25 mouse cellular contexts compared by ENCODE assay signal in the genomic region with DNA sequence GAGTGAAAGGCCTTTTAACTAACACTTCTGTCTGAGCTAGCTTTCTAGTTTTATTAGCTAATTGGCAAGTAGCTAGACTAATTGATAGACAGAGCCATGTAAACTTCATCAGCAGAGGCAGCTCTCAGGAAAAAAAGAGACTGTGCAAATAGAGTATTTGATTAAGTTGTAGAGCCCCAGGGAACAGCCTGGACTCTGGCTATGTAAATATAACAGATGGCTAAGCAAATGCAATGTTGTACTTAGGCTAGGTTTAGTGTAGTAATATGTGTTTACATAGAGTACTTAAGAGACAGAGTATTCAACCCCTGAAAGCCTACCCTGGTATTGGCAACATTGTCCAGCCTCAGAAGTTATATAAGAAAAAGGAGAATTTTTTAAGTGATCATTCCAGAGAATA.
DNase-seq lines count a peak whose midpoint lies in the region; ATAC-seq lines count a peak whose summit lies in the region.
"Had no signal": no experiment of that assay in that cellular context is flagged by ENCODE, and none has a peak within 500 bp of the region (broad histone marks: within the 10 kb centered on the region; RNA-seq: fewer than 3 reads in every experiment).

No protein-coding gene starts in this region.

- H3K4me2 ChIP-seq in forebrain, embryonic 14.5 days (ENCODE audit: low read length): no peak overlapping the region
- H3K4me2 ChIP-seq in forebrain, embryonic 13.5 days: no peak overlapping the region
- no peak overlapping the region for H3K4me2 ChIP-seq in lung, embryonic 15.5 days
- H3K4me2 ChIP-seq in midbrain, embryonic 13.5 days (replicated peaks): no peak overlapping the region
- no peak overlapping the region for H3K4me2 ChIP-seq in midbrain, embryonic 16.5 days (ENCODE audit: low read length)
- no peak overlapping the region for H3K4me2 ChIP-seq in stomach, embryonic 16.5 days (ENCODE audit: low read depth, low read length)
- H3K4me2 ChIP-seq: embryonic facial prominence, embryonic 12.5 days; forebrain, embryonic 15.5 days; hindbrain, embryonic 14.5 days; liver, embryonic 11.5 days; neural tube, embryonic 15.5 days had no signal

- H3K4me1 ChIP-seq in forebrain, embryonic 14.5 days (ENCODE audit: control insufficient read depth, insufficient read depth, low read length): no peaks in the 10 kb centered on the region
- H3K4me1 ChIP-seq in forebrain, embryonic 13.5 days: no peaks in the 10 kb centered on the region
- H3K4me1 ChIP-seq in lung, embryonic 15.5 days: no peaks in the 10 kb centered on the region
- no peaks in the 10 kb centered on the region for H3K4me1 ChIP-seq in midbrain, embryonic 13.5 days (replicated peaks)
- no peaks in the 10 kb centered on the region for H3K4me1 ChIP-seq in midbrain, embryonic 16.5 days (ENCODE audit: control insufficient read depth, insufficient read depth, low read length)
- no peaks in the 10 kb centered on the region for H3K4me1 ChIP-seq in stomach, embryonic 16.5 days (ENCODE audit: control insufficient read depth, insufficient read depth, low read length)
- H3K4me1 ChIP-seq: embryonic facial prominence, embryonic 12.5 days; forebrain, embryonic 15.5 days; heart, embryonic 10.5 days; limb, embryonic 10.5 days; neural tube, embryonic 15.5 days had no signal

- no peak overlapping the region for H3K9ac ChIP-seq in forebrain, embryonic 14.5 days (ENCODE audit: low read length)
- no peak overlapping the region for H3K9ac ChIP-seq in forebrain, embryonic 13.5 days
- no peak overlapping the region for H3K9ac ChIP-seq in lung, embryonic 15.5 days
- no peak overlapping the region for H3K9ac ChIP-seq in midbrain, embryonic 13.5 days (replicated peaks)
- no peak overlapping the region for H3K9ac ChIP-seq in midbrain, embryonic 16.5 days (ENCODE audit: low read depth, low read length)
- H3K9ac ChIP-seq in stomach, embryonic 16.5 days (ENCODE audit: low read length): no peak overlapping the region
- H3K9ac ChIP-seq: embryonic facial prominence, embryonic 12.5 days; forebrain, embryonic 15.5 days; hindbrain, embryonic 14.5 days; neural tube, embryonic 15.5 days had no signal

- no peaks in the 10 kb centered on the region for H3K36me3 ChIP-seq in forebrain, embryonic 14.5 days (ENCODE audit: control insufficient read depth, insufficient read depth, low read length)
- H3K36me3 ChIP-seq in forebrain, embryonic 13.5 days (ENCODE audit: poor library complexity, severe bottlenecking): no peaks in the 10 kb centered on the region
- no peaks in the 10 kb centered on the region for H3K36me3 ChIP-seq in lung, embryonic 15.5 days
- H3K36me3 ChIP-seq in midbrain, embryonic 13.5 days: no peaks in the 10 kb centered on the region
- no peaks in the 10 kb centered on the region for H3K36me3 ChIP-seq in midbrain, embryonic 16.5 days (ENCODE audit: control insufficient read depth, insufficient read depth, low read length)
- H3K36me3 ChIP-seq in stomach, embryonic 16.5 days (ENCODE audit: control insufficient read depth, insufficient read depth, low read length): no peaks in the 10 kb centered on the region
- H3K36me3 ChIP-seq: embryonic facial prominence, embryonic 12.5 days; forebrain, embryonic 15.5 days; heart, embryonic 10.5 days; limb, embryonic 10.5 days; neural tube, embryonic 15.5 days had no signal

- H3K9me3 ChIP-seq in forebrain, embryonic 14.5 days (replicated peaks; ENCODE audit: control insufficient read depth, low read length): no peaks in the 10 kb centered on the region
- H3K9me3 ChIP-seq in forebrain, embryonic 13.5 days (replicated peaks): no peaks in the 10 kb centered on the region
- H3K9me3 ChIP-seq in lung, embryonic 15.5 days: no peaks in the 10 kb centered on the region
- H3K9me3 ChIP-seq in midbrain, embryonic 13.5 days: no peaks in the 10 kb centered on the region
- no peaks in the 10 kb centered on the region for H3K9me3 ChIP-seq in midbrain, embryonic 16.5 days (replicated peaks; ENCODE audit: control insufficient read depth, low read length, poor library complexity, severe bottlenecking)
- no peaks in the 10 kb centered on the region for H3K9me3 ChIP-seq in stomach, embryonic 16.5 days (replicated peaks; ENCODE audit: control insufficient read depth, low read length)
- H3K9me3 ChIP-seq: embryonic facial prominence, embryonic 12.5 days; forebrain, embryonic 15.5 days; heart, embryonic 10.5 days; limb, embryonic 10.5 days; neural tube, embryonic 15.5 days had no signal

- H3K27me3 ChIP-seq in forebrain, embryonic 14.5 days (replicated peaks; ENCODE audit: control insufficient read depth, insufficient read depth, low read length): no peaks in the 10 kb centered on the region
- H3K27me3 ChIP-seq in forebrain, embryonic 13.5 days: no peaks in the 10 kb centered on the region
- H3K27me3 ChIP-seq in lung, embryonic 15.5 days: no peaks in the 10 kb centered on the region
- no peaks in the 10 kb centered on the region for H3K27me3 ChIP-seq in midbrain, embryonic 13.5 days
- no peaks in the 10 kb centered on the region for H3K27me3 ChIP-seq in midbrain, embryonic 16.5 days (ENCODE audit: control insufficient read depth, insufficient read depth, low read depth, low read length)
- no peaks in the 10 kb centered on the region for H3K27me3 ChIP-seq in stomach, embryonic 16.5 days (ENCODE audit: control insufficient read depth, insufficient read depth, low read length)
- H3K27me3 ChIP-seq: embryonic facial prominence, embryonic 12.5 days; forebrain, embryonic 15.5 days; neural tube, embryonic 15.5 days had no signal

- no peak overlapping the region for H3K4me3 ChIP-seq in forebrain, embryonic 14.5 days (ENCODE audit: low read depth, low read length)
- H3K4me3 ChIP-seq in forebrain, embryonic 13.5 days: no peak overlapping the region
- no peak overlapping the region for H3K4me3 ChIP-seq in lung, embryonic 15.5 days
- H3K4me3 ChIP-seq in midbrain, embryonic 13.5 days (replicated peaks): no peak overlapping the region
- H3K4me3 ChIP-seq in midbrain, embryonic 16.5 days (ENCODE audit: low read depth, low read length): no peak overlapping the region
- H3K4me3 ChIP-seq in stomach, embryonic 16.5 days (replicated peaks; ENCODE audit: low read length): no peak overlapping the region
- H3K4me3 ChIP-seq: embryonic facial prominence, embryonic 12.5 days; erythroblast, embryonic 14.5 days; forebrain, embryonic 15.5 days; heart, embryonic 10.5 days; layer of hippocampus, adult 2 months; limb, embryonic 10.5 days; neural tube, embryonic 15.5 days had no signal

- peak; percentile 18 for DNase-seq in forebrain, embryonic 14.5 days (ENCODE audit: low spot score)
- DNase-seq in lung, postnatal 10 days: no peak
- no peak for DNase-seq in urinary bladder, adult 2 months (ENCODE audit: low spot score)
- DNase-seq: adrenal gland, postnatal 25 days; cerebellum, adult 9-10 months; gastrocnemius, postnatal 10 days; heart, postnatal 4 days; kidney, postnatal 25 days; right cerebral cortex, adult 18-20 months; right cerebral cortex, postnatal 4 days; thymus, postnatal 14 days had no signal

- ATAC-seq in forebrain, embryonic 14.5 days: no peak
- no peak for ATAC-seq in forebrain, embryonic 13.5 days
- peak; percentile 65; the same call in 1 of the 2 replicates for ATAC-seq in lung, embryonic 15.5 days (ENCODE audit: borderline replicate concordance, extremely low read depth, low FRiP score, low TSS enrichment)
- 0 out of 2 replicates have a peak, but pooled peaks have one; percentile 30 for ATAC-seq in midbrain, embryonic 13.5 days
- ATAC-seq in midbrain, embryonic 16.5 days: no peak
- ATAC-seq in stomach, embryonic 16.5 days (ENCODE audit: insufficient read depth, low FRiP score): peak; percentile 71
- ATAC-seq: forebrain, embryonic 15.5 days had no signal

- no peak overlapping the region for H3K27ac ChIP-seq in forebrain, embryonic 14.5 days (ENCODE audit: low read depth, low read length)
- no peak overlapping the region for H3K27ac ChIP-seq in forebrain, embryonic 13.5 days
- H3K27ac ChIP-seq in lung, embryonic 15.5 days: no peak overlapping the region
- no peak overlapping the region for H3K27ac ChIP-seq in midbrain, embryonic 13.5 days
- H3K27ac ChIP-seq in midbrain, embryonic 16.5 days (ENCODE audit: low read length): no peak overlapping the region
- no peak overlapping the region for H3K27ac ChIP-seq in stomach, embryonic 16.5 days (ENCODE audit: low read length)
- H3K27ac ChIP-seq: embryonic facial prominence, embryonic 12.5 days; forebrain, embryonic 15.5 days; heart, embryonic 10.5 days; hindbrain, embryonic 14.5 days; layer of hippocampus, adult 2 months; limb, embryonic 10.5 days; neural tube, embryonic 15.5 days had no signal

Comparison
In these comparisons a context has a peak if more than half of its experiments do, and no peak if none do; other contexts are left out.
1. ATAC-seq: peak in lung, embryonic 15.5 days (single experiment), midbrain, embryonic 13.5 days (single experiment) and stomach, embryonic 16.5 days (single experiment); none in forebrain, embryonic 14.5 days (single experiment), forebrain, embryonic 13.5 days (single experiment) and midbrain, embryonic 16.5 days (single experiment).